Comparison of ENCODE assay signal across 12 mouse cellular contexts in genomic region chr5:8223597-8224320, GRCm38 (mm10).
A peak's percentile ranks its signal among the peaks of the same experiment; 100 is the strongest.
DNase-seq lines count a peak whose midpoint lies in the region; ATAC-seq lines count a peak whose summit lies in the region.
"Had no signal": no experiment of that assay in that cellular context is flagged by ENCODE, and none has a peak within 500 bp of the region (broad histone marks: within the 10 kb centered on the region; RNA-seq: fewer than 3 reads in every experiment).

No protein-coding gene starts in this region.

- 76% methylated on average over 8 of the region's 8 CpGs for WGBS in midbrain, embryonic 16.5 days
- WGBS in midbrain, embryonic 10.5 days = 89% methylated on average over 8 of the region's 8 CpGs
- 71% methylated on average over 8 of the region's 8 CpGs for WGBS in forebrain, embryonic 16.5 days

- H3K4me1 ChIP-seq in midbrain, embryonic 16.5 days (ENCODE audit: control insufficient read depth, insufficient read depth, low read length) = 0 out of 2 replicates have a peak, but pooled peaks cover 2% of the 10 kb centered on the region
- no peaks in the 10 kb centered on the region for H3K4me1 ChIP-seq in midbrain, embryonic 10.5 days
- peaks cover 5% of the 10 kb centered on the region; the same call in 1 of the 2 replicates for H3K4me1 ChIP-seq in forebrain, embryonic 16.5 days (replicated peaks; ENCODE audit: control insufficient read depth, insufficient read depth, low read length)

- H3K9me3 ChIP-seq in midbrain, embryonic 16.5 days (replicated peaks; ENCODE audit: control insufficient read depth, low read length, poor library complexity, severe bottlenecking) = no peaks in the 10 kb centered on the region
- no peaks in the 10 kb centered on the region for H3K9me3 ChIP-seq in midbrain, embryonic 10.5 days (replicated peaks)
- no peaks in the 10 kb centered on the region for H3K9me3 ChIP-seq in forebrain, embryonic 16.5 days (ENCODE audit: control insufficient read depth, low read length)

- H3K27ac ChIP-seq in midbrain, embryonic 16.5 days (ENCODE audit: low read length) = no peak overlapping the region
- H3K27ac ChIP-seq in midbrain, embryonic 10.5 days (replicated peaks) = no peak overlapping the region
- H3K27ac ChIP-seq in forebrain, embryonic 16.5 days (ENCODE audit: low read length) = 0 out of 2 replicates have a peak overlapping the region, but pooled peaks have one; percentile 14

- H3K9ac ChIP-seq in midbrain, embryonic 16.5 days (ENCODE audit: low read depth, low read length) = no peak overlapping the region
- H3K9ac ChIP-seq in forebrain, embryonic 16.5 days (replicated peaks; ENCODE audit: low read depth, low read length) = no peak overlapping the region

- no peaks in the 10 kb centered on the region for H3K27me3 ChIP-seq in midbrain, embryonic 16.5 days (ENCODE audit: control insufficient read depth, insufficient read depth, low read depth, low read length)
- no peaks in the 10 kb centered on the region for H3K27me3 ChIP-seq in midbrain, embryonic 10.5 days (ENCODE audit: low read depth, poor library complexity, severe bottlenecking)
- no peaks in the 10 kb centered on the region for H3K27me3 ChIP-seq in forebrain, embryonic 16.5 days (replicated peaks; ENCODE audit: control insufficient read depth, insufficient read depth, low read length)

- DNase-seq in embryo, embryonic 11 days = peak; percentile 1
- DNase-seq in embryo, embryonic 10.5 days (ENCODE audit: low spot score) = no peak
- no peak for DNase-seq in midbrain, embryonic 10.5 days (ENCODE audit: low spot score)
- DNase-seq in retina, embryonic 14.5 days (ENCODE audit: low spot score) = peak; percentile 72
- no peak for DNase-seq in urinary bladder, postnatal 36 days (ENCODE audit: low spot score in 2 of 2)
- DNase-seq in heart, adult 11 months = no peak
- DNase-seq: adrenal gland, postnatal 25 days; kidney, adult 18-20 months; right cerebral cortex, adult 18-20 months; thymus, adult 18-20 months had no signal

- H3K36me3 ChIP-seq in midbrain, embryonic 16.5 days (ENCODE audit: control insufficient read depth, insufficient read depth, low read length) = no peaks in the 10 kb centered on the region
- H3K36me3 ChIP-seq in midbrain, embryonic 10.5 days = no peaks in the 10 kb centered on the region
- H3K36me3 ChIP-seq in forebrain, embryonic 16.5 days (ENCODE audit: control insufficient read depth, insufficient read depth) = no peaks in the 10 kb centered on the region

- 0 out of 2 replicates have a peak, but pooled peaks have one; percentile 32 for ATAC-seq in midbrain, embryonic 16.5 days
- peak; percentile 58 for ATAC-seq in forebrain, embryonic 16.5 days

- H3K4me3 ChIP-seq in midbrain, embryonic 16.5 days (ENCODE audit: low read depth, low read length) = no peak overlapping the region
- H3K4me3 ChIP-seq in midbrain, embryonic 10.5 days = no peak overlapping the region
- H3K4me3 ChIP-seq in forebrain, embryonic 16.5 days (replicated peaks; ENCODE audit: low read length) = no peak overlapping the region

- H3K4me2 ChIP-seq in midbrain, embryonic 16.5 days (ENCODE audit: low read length) = no peak overlapping the region
- no peak overlapping the region for H3K4me2 ChIP-seq in forebrain, embryonic 16.5 days (ENCODE audit: low read length)

Comparison
In these comparisons a context has a peak if more than half of its experiments do, and no peak if none do; other contexts are left out.
1. DNase-seq: peak in embryo, embryonic 11 days (single experiment) and retina, embryonic 14.5 days (single experiment); none in embryo, embryonic 10.5 days (single experiment), midbrain, embryonic 10.5 days (single experiment), urinary bladder, postnatal 36 days (0 of 2) and heart, adult 11 months (single experiment).